Mouse (Mus musculus) right cerebral cortex, postnatal 14 days (tissue): Measurements from ENCODE around the gene Ick.
"Not testable (repeated sequence)": the region's sequence is repeated elsewhere in the genome, so short reads cannot be mapped to it uniquely, and the experiment has no call there.

ENCODE experiments used
- DNase-seq: peaks from one replicate; pipeline ENCODE4 v3.0.0; 2022

Ick gene

GRCm38 (mm10) chr9:78154211-78154977 is 45.4 kb downstream of the Ick start:
- no peak for DNase-seq

GRCm38 (mm10) chr9:78157221-78157620 is 48.2 kb downstream of the Ick start:
- DNase-seq, result no peak

DNA sequence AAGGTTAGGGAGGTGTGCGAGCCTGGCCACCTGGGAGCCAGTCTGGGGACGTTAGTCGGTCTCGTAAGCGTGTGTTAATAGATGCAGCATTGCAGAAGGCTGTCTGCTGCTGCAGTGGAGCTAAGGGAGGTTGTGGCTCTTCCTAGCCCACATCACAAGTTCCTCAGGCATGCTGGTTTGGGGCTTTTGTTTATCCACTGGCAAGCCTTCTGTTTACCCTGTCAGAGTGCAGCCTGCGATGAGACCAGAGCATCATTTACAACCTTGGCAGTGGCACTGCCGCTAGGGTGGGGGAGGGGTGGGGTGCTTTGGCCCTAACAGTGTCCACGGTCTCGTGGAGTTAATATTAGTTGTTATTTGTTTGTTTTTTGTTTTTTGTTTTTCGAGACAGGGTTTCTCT is 54.3 kb downstream of the Ick start:
- DNase-seq, result no peak

DNA sequence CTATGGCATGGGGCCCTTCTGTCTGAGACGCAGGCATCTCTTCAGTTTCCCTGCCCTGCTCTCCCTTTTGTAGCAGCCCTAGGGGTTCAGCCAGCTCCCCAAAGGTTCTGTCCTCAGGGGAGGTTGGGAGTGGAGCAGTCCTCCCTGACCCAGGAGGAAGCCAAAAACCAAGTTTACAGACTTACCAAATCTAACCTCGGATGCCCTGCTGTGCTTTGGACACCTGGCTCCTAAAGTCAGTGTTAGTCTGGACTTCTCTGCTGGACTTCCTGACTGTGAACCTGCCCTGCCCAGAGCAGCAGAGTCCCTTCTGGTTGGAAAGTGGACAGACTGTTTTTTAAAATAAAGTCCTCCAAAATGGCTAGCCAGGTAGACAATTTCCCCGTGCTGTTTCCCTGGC is 55.7 kb downstream of the Ick start:
- no peak for DNase-seq

DNA sequence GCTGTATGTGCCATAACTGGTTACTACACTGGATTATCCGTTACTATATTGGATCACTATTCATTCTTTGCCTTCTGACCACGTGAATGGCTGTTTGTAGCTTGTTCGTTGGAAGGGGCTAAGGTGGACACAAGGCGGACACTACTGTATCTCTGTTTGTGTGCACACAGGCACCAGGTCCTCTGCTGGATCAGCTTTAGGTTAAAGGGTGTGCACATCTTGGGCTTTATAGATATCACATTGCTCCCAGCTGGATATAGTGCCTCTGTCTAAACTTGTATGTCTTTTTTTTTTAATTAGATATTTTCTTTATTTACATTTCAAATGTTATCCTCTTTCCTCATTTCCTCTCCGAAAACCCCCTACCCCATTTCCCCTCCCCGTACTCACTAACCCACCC is 56.5 kb downstream of the Ick start:
- DNase-seq, result no peak

- DNase-seq, result no peak
Measured at GRCm38 (mm10) chr9:78166694-78167452, 57.9 kb downstream of the Ick start.

DNA sequence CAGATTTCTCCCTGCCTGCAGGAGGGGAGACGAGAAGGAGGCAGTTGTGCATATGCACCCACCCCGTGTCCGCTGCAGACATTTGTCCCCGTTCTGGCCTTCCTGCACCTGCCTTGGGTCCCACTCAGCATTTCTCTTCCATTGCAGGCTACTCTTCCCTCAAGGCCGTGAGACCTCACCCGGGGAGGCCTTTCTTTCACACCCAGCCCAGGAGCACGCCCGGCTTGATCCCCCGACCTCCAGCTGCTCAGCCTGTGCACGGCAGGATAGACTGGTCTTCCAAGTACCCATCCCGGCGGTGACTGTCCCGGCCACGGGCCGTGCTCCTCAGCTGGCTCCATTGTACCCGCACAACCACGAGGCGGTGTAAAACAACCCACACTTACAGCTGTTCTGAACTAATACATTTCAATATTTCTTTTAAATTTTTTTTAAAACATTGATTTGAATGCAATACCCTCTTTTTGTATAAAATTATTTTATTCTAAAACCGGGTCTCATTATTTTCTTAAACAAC is 58.5 kb downstream of the Ick start:
- no peak for DNase-seq

DNA sequence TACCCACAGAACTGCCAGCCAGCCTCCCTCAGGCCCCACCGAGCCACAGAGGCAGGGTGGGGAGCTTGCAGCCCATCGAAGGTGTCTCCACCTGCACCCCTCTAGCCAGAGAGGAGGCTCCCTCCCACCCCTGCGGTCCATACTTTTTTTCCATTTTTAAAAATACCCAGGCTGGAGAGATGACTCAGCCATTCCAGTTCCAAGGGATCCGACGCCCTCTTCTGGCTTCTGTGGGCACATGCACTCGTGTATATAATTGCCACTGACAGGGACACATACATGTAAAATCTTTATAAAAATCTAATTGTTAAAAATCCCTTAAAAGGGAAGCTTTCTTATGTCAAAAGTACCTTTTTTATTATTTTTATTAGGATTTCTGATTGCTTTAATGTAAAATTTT is 59.9 kb downstream of the Ick start:
- DNase-seq, result no peak

DNA sequence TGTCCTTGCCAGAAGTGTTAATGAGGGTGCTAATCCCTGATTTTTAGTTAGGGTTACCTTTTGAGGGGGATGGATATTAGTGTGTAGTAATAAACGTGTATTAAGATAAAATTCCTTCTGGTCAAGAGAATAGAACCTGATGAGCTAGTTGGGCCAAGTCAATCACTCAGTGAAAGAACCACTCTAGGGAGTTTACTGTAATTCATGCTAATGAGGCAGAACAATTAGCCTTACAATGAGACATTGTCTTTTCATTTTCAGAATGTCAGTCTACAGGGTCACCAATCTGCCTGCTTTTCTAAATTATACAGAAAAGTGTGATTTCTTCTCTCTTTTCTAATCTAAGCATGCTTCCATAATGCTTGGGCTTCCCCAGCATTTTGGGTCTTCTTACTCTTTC is 65.0 kb downstream of the Ick start:
- no peak for DNase-seq

DNA sequence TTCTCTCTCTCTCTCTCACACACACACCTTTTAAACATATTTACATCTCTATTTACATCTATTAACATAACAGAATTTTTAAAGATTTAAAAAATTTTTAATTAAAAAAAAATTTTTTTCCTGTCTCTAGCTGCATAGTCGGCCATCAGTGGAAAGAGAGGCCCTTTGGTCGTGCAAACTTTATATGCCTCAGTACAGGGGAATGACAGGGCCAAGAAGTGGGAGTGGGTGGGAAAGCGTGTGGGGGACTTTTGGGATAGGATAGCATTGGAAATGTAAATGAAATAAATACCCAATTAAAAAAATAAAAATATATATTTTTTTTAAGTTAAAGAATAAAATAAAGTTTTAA is 65.9 kb downstream of the Ick start:
- DNase-seq, result not testable (repeated sequence)

DNA sequence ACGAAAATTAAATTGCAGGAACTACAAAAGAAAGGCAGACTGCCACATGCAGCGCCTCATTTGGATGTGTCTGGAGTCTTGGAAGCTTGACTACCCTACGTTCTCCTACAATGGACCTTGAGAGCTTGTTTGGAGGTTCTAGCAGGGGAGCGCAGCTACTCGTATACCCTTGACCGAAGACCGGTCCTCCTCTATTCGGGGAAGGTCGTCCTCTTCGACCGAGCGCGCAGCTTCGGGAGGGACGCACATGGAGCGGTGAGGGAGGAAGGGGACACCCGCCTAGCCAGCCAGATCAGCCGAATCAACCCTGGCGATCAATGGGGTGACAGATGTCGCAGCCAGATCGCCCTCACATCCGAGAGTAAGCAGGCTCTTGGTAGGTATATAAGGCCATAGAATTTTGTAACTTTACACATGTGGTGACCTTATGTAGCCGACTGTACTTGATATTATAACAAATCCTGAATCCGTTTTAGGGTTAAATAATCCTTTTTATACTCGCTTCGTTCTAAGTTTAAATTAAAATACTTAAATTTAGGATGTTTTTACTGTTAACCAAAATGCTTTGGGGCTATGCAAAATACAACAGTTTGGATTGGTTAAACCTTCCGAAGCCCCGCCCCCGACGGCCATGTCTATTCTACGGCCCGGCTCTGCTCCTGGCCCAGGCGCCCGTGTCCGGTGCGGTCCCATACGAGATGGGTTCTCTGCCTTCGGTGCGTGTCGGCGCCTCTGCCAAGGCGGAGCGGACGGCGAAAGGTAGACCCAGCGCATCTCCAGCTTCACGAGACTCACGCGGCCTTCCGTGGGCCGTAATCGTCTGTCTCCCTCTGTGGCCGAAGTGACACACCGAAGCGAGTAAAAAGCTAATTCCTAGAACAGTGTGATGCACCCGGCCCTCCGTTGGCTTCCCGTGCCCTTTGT is 66.5 kb downstream of the Ick start:
- peak; percentile 98 for DNase-seq

DNA sequence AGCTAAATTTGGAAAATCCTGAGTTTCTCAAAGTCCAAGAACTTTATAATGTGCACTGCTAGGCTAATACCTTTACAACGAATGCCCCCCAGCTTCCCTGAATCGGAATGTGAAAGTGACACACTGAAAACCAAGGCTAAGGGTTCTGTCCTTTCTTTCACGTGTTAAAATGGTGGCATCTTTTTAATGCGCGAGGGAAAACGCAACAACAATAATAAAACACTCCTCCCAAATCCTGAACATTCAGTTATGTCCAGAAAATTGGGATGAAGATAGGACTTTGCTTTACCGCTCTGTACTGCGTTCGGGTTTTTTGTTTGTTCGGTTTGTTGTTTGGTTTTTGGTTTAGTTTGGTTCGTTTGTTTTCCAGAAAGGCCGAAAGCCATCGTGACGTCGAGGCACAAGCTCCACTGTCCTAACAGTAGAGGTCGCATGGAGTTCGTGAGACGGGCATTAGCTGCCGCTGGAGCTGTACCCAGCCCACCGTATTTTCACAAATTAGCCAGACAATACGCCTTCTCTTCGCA is 67.3 kb downstream of the Ick start:
- peak; percentile 41 for DNase-seq

- no peak for DNase-seq
Measured at GRCm38 (mm10) chr9:78176831-78177230, 67.8 kb downstream of the Ick start.

DNA sequence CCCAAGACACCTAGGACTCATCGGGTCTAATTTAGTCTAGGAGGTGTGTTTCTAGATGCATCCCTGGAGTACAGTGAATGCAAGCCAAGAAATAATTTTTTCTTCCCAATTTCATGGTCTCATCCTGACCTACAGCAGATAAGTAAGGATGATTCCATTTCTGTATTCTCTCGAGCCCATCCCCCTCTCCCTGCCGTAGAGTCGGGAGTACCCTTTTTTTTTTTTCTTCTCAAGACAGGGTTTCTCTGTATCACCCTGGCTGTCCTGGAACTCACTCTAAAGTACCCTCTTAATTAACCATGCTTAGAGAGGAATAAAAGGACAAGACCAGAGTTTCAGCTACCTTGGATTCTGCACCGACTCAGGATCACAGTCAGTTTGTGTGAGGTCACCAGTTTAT is 69.2 kb downstream of the Ick start:
- no peak for DNase-seq

- no peak for DNase-seq
Measured at GRCm38 (mm10) chr9:78179071-78179470, 70.1 kb downstream of the Ick start.

DNA sequence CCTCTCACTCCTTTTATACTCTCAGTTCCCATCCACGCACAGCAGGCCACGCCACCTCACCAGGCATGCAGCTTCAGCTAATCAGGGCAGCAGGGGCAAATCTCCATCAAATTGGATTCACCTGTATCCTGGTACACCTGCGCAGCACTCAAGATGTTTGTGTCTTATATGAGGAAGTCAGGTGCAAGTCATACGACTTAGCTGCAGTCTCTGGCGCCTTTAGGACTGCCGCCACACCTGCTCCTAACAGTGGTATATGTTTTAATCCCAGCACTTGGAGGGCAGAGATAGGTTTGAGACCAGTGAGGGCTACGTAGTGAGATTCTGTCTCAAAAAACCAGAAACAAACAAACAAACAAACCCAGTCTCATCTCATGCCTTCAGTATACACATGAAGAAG is 73.5 kb downstream of the Ick start, which contains the start of gene Gsta4:
Gsta4 (plus strand) TSS at position 301 of the 400 bp plus-strand sequence.
- not testable (repeated sequence) for DNase-seq

- DNase-seq, result no peak
Measured at GRCm38 (mm10) chr9:78185686-78186085, 76.7 kb downstream of the Ick start.

GRCm38 (mm10) chr9:78188910-78189309 is 79.9 kb downstream of the Ick start:
- DNase-seq, result no peak

DNA sequence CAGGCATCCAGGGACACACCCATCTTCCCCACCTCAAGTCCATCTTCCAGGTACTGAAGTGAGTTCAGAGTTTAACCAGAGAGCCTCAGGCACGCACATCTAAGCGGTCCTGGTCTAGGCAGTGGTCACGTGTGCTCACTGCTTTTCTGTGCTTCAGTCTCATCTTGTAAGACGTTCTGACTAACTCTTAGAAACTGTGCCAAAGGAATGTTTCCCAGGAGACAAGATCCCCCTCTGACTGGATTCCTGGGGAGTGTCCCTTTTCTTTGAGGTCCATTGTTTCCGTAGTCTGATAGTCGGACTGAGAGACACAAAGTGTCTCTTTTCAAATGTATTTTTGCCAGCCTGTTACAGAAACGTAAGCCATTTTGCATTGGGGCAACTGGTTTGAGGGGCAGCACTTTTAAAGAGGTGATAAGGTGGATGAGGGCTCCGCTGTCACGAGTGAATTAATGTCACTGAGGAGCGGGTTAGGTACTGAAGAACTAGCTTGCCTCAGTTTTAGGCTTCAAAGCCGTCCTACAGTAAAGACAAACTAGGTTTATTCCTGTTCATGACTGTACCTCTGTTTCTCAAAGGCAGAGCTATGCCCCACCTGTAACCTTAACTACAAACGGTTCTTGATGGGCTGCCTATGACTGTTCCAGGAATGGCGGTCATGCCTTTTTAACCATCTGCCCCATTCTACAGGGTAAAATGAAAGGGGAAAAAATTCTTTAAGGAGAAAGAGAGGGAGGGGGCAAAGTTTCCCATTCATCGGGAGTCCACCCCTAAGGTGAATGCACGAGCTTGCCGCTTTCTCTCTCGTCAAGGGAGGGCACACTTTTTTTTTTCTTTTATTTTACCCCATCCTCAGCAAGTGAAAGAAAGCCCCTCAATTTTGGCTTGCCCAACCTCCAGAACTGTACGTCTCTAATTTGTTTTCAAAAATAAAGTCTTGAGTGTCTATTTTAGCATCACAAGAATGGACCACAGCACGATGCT is 82.0 kb downstream of the Ick start:
- DNase-seq, result no peak

DNA sequence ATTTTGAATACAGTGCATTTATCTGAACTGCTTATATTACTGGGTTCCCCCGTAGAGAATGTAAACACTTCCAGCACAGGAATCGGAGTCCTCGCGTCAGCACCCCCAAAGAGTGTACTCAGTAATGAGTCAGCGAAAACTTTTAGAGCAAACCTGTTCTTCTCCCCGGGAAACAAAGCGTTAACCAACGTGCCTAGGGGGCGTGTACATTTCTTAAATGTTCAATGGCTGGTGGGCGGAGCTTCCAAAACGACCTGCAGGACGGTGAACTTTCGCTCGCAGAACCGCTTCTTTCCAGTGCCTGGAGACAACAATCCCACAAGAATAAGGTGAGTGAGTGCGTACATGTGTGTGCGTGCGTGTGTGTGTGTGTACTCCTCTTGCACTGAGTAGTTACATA is 82.7 kb downstream of the Ick start:
- DNase-seq, result peak; percentile 22

DNA sequence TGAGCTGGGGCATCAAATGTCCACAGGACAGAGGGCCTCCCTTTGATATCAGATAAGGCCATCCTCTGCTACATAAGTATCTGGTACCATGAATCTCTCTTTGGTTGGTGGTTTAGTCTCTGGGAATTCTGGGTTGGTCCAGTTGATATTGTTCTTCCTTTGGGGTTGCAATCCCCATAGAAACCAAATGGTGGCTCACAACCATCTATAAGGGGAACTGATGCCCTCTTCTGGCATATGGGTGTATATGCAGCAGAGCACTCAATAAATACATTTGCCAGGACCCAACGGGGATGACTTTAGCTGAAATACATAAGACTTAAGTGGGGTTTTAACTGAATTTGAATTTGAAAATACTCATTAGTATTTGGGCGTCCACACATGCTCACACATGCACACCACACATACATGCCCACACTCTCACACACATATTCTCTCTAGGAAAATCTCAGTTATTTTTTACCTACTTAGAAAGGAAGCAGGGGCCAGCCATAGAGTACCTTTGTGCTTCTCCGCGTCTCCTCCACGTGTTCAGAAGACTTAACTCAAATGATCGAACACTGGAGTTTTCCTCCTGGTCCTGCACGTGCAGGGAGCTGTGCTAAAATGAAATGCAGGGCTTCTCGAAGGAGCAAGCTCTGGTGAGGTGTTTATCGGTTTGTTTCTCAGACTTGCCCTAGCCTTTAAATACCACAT is 85.1 kb downstream of the Ick start:
- DNase-seq, result peak; percentile 44
